Mouse (Mus musculus) right cerebral cortex, postnatal 14 days (tissue): ENCODE results near the gene Fpr3.
"Not testable (repeated sequence)": the region's sequence is repeated elsewhere in the genome, so short reads cannot be mapped to it uniquely, and the experiment has no call there.

Source experiments
- DNase-seq: peaks from one replicate; pipeline ENCODE4 v3.0.0; 2022

The Fpr3 gene

DNA sequence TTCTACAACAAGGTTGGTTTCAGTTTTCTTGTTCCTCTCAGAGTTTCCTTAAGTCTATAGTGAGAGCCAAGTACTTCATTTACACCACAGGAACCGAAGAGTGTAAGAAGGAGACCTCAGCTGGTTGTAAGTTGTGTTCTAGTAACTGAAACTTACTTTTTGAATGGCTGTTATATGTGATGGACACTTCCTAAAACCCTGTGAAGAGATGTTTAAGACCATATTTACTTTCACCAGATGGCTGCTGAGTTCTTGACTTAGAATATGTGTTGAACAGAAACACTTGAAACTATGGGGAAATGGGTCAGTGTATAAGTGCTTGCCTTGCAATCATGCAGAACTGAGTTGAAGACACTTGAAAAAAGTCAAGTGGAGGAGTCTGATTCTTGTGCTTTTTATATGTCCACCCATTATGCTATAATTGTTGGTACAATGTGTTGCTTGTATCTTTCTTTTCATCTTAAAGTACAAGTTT, at the start of gene Fpr3, which contains the start of gene Fpr2:
Fpr3 (plus strand) TSS at position 79 of the 475 bp plus-strand sequence.
Fpr2 (plus strand) TSS at position 51 of the 475 bp plus-strand sequence.
- DNase-seq = no peak

- DNase-seq = peak; percentile 93
Measured at GRCm38 (mm10) chr17:17837919-17838701, 49.5 kb upstream of the Fpr3 start.

DNA sequence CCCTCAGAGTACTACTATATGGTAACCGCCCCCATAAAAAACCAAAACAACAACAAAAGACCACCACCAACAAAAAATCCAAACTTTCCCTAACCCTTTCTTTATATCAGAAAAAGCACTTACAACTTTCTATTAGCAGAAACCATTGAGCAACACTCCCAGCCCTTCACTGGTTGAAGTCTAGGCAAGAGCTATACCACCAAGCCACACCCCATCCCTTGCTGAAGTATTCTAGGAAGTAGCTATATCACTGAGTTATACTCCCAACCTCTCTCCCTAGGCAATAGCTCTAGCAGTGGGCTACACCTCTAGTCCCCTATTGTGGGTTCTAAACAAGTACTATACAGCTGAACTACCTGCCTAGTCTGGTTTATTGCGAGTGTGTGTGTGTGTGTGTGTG, 48.4 kb upstream of the Fpr3 start:
- DNase-seq = no peak

GRCm38 (mm10) chr17:17840796-17841195, 46.9 kb upstream of the Fpr3 start:
- no peak for DNase-seq

DNA sequence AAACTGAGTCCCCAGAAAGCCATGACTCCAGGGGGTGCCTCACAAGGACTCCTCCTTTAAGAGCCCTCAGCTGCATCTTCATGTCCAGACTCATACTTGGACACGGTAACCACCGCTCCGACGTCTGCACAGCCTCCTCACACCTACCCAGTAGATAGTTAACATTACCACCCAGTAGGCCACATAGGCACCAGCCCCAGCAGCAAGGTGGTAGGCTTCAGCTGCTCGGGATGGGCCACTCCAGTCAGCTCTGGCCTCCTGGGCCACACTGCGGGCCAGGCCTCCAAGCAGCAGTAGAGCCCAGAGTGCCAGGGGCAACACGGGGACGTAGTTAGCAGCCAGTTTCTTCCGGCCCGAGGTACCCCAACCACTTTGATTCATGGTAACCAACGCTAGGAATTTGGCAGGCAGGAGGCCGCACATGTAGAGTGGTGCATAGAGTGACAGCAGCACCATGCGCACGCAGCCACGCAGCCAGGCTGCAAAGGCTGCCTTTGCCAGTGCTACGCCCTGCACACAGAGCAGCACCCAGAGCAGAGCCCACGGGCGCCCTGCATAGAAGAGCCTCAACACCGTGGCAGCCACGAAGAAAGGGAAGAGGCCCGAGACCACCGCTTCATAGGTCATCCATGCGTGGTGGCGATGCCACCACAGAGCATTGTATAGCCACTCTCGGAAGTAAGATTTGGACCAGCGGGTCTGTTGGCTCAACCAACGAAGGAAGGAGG, 44.0 kb upstream of the Fpr3 start:
- DNase-seq = no peak

GRCm38 (mm10) chr17:17844606-17845005, 43.0 kb upstream of the Fpr3 start:
- not testable (repeated sequence) for DNase-seq

GRCm38 (mm10) chr17:17845187-17846027, 42.2 kb upstream of the Fpr3 start:
- DNase-seq = peak; percentile 22

- DNase-seq = no peak
Measured at GRCm38 (mm10) chr17:17848988-17849387, 38.7 kb upstream of the Fpr3 start.

DNA sequence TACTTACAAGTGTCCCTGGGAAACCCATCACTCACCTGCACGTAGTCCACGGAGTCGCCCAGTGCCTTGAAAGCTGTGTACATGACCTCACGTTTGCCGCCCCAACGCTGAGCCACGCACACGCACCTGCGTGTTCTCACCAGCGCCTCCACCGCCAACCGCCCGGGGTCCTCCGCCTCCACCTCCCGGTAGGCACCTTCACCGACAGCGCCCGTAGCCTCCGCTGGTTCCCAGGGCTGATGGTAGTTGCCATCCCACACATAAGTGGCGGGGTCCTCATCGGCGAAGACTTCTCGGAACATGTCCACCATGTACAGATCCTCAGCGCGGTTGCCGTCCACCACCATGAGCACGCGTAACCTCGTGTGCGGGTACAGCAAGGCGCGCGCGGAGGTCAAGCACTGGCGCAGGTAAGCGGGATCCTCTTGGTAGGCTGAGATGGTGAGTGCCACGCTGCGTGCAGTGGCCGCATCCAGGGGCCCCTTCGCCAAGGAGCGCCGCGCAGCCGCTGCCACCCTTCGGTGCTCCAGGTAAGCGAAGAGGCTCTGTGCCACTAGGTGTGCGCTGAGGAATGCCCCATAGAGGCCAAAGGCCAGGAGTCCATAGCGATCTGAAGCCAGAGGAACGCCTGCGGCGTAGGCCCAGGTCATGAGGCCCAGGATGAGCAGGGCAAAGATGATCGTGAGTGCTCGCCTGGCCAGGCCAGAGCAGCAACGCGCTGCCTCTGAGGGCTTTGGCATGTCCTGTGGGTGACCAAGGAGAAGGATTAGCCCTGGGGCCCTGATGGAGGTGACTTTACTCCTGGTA, 37.5 kb upstream of the Fpr3 start:
- peak; percentile 33 for DNase-seq

- DNase-seq = no peak
Measured at GRCm38 (mm10) chr17:17855064-17855838, 32.4 kb upstream of the Fpr3 start, which contains the start of gene Has1. TSS of gene Has1 (minus strand) at chr17:17855205.

GRCm38 (mm10) chr17:17856612-17857011, 31.0 kb upstream of the Fpr3 start:
- DNase-seq = no peak

DNA sequence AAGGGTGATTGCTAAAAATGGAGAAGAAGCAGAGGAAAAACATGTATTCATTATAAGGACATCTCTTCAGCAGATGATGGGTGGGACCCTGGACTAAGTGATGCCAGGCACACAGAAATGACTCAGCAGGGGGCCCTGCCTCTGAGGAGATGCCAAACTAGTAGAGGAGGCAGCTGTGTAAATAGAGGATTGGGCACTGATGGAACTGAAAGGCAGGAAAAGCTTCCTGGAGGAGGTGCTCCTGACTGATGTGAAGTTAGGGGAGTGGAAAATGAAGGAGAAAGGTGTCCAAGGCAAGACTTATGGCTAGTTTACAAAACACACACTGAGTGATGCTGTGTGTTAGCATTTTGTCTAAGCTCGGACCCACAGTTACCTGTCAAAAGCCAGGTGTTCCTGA, 30.2 kb upstream of the Fpr3 start:
- no peak for DNase-seq

- no peak for DNase-seq
Measured at GRCm38 (mm10) chr17:17860110-17860509, 27.5 kb upstream of the Fpr3 start.

- DNase-seq = no peak
Measured at GRCm38 (mm10) chr17:17862360-17862759, 25.3 kb upstream of the Fpr3 start.

- no peak for DNase-seq
Measured at GRCm38 (mm10) chr17:17865168-17865567, 22.5 kb upstream of the Fpr3 start.

DNA sequence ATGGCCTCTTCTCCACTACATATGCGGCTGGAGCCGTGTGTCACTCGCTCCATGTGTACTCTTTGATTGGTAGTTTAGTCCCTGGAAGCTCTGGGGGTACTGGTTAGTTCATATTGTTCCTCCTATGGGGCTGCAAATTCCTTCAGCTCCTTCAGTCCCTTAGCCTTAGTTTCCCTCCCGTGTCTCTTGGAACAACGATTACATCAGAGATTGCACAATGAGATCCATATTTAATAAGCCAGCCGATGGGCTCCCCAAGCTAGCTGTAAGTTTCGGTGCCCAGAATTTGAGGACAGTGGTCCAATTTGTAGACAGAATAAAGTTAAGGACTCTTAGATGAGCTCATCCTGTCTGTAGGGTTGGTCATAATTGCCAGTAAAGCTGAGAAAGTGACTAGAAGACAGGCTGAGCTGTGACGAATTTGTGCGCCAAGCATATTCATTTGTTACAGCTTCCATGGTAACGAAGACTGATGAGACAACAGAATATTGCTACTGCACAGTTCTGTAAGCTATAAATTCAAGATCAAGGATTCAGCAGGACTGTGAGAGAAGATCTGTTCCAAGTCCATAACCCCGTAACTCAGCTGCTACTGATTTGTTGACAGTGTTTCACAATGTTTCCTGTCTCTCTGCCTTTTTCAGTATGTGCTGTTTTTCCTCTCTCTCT, 20.7 kb upstream of the Fpr3 start:
- DNase-seq = no peak

DNA sequence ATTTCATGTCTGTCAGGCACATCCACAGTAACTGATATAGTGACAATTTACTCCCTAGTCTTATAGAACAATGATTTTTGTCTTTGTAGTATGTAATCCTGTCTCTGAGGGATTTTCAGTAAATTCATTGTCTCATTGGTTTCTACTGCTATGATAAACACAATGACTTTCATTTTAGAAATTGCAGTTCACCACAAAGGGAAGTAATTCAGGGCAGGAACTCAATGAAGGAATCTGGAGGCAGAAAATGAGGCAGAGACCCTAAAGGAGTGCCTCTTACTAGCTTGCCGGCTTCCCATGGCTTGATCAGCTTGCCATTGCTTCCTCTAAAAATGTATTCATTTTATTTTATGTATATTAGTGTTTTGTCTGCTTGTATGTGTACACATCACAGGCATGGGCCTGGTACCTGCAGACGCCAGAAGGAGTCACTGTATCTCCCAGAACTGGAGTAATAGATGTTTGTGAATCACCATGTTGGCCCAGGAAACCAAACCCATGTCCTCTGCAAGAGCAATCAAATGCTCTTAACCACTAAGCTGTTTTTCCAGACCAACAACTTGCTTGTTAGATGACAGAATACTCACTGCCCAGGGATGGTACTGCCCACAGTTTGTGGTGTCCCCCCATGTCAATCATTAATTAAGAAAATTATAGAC, 16.6 kb upstream of the Fpr3 start:
- no peak for DNase-seq

- no peak for DNase-seq
Measured at GRCm38 (mm10) chr17:17871697-17872096, 16.0 kb upstream of the Fpr3 start.

- no peak for DNase-seq
Measured at GRCm38 (mm10) chr17:17879347-17879746, 8.3 kb upstream of the Fpr3 start.

- no peak for DNase-seq
Measured at GRCm38 (mm10) chr17:17882672-17883071, 5.0 kb upstream of the Fpr3 start.
